Mouse (Mus musculus): ENCODE results near the gene Trp53rka.

DNA sequence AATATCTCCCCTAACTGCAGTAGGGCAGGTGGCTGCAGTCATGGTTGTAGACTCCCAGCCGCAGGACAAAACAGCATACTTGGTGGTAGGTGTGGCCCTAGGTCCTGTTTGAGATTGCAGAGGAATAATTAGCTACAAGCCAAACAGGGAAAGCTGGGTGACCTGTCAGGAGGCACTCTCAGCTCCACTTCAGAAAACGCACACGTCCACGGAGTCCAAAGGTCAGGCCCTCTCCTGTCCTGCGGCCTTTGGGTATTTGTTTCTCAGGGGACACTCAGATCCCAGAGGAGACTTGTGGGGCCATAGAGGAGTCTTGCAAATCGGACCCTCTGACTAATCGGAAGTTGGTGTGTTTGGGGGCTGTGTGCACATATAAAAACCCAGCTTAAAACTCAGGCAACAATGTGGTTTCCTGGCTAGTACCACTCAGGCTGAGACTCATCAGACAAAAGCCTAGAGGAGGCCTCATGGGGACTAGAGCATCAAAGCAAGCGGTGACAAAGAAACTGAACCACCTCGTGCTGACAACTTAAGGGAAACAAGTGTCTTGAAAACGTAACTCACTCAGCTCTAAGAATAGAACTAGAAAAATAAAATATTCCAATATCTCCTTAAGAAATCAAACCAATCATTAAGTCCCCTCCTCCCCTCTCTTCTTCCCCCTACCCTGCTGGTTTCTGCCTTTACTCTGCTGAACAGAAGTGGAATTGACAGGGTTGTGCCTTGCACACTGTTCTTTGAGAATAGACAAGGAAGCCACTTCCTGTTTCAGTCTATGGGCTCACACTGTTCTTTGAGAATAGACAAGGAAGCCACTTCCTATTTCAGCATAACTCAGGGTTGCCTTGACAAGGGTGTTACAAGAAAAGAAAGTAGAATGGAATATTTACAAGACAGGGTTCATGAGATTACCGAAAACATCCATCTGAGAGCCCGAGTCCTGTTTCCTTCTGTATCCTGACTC lies 40.1 kb downstream of the Trp53rka start:
- TF ChIP-seq CTCF (IDR thresholded peaks at IDR 0.05; ENCODE audit: borderline replicate concordance, insufficient read depth, low read depth, low read length) (no peak), POLR2A (IDR thresholded peaks at IDR 0.05; ENCODE audit: borderline replicate concordance, insufficient read depth, low read length) (no peak)
